Comparison of ENCODE assay signal across 14 mouse cellular contexts in the genomic region with DNA sequence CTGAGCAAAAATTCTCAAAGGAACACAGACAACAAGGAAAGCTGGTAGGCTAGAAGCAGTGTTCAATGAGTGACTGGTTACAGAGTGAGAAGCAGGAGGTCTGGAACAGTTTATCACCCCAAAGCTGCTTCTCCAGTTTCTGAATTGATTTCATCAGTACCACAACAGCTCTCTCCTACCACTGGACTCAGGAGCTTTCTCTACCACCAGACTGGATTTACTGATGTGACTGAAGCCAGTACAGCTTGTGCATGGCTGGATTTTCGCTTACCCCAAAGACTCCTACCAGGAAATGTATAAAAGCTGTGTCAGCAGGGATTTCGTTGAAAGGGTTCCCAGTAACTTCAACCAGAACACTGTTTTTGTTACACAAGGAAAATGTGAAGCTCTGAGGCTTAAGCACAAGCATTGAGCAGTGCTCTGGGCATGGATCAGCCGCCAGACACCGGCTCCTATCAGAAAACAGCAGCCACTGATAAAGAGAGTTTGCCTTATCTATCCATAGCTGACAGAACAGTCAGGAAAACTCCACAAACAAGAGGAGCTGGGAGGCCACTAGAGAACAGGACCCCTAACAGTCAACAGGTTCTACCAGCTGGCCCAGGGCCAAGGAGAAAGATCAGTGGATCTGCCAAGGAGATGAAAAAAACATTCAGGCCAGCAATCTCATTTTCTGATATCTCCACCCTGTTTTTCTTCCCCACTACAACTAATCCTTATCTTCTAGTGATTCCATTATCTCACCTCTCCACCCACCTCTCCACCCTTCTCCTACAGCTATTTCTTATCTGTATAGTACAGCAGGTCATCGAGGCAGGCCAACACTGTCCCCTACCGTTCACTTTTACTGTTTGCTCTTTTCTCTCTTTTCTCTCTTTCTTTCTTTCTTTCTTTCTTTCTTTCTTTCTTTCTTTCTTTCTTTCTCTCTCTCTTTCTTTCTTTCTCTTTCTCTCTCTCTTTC.
DNase-seq lines count a peak whose midpoint lies in the region; ATAC-seq and TF ChIP-seq lines count a peak whose summit lies in the region.
"Had no signal": no experiment of that assay in that cellular context is flagged by ENCODE, and none has a peak within 500 bp of the region (broad histone marks: within the 10 kb centered on the region; RNA-seq: fewer than 3 reads in every experiment).

No protein-coding gene starts in this region.

- ATAC-seq in lung, postnatal 0 days = 0 out of 2 replicates have a peak, but pooled peaks have one; percentile 40
- peak; percentile 57; the same call in 1 of the 2 replicates for ATAC-seq in heart, postnatal 0 days (ENCODE audit: insufficient read depth, low read depth)
- ATAC-seq in megakaryocyte-erythroid progenitor cell, adult 5-6 weeks (replicated peaks; ENCODE audit: low FRiP score, low TSS enrichment, poor library complexity, severe bottlenecking) = peak; percentile 82
- ATAC-seq: forebrain, embryonic 13.5 days; hindbrain, embryonic 16.5 days; Patski had no signal

- H3K27me3 ChIP-seq in lung, postnatal 0 days (replicated peaks; ENCODE audit: insufficient read depth, low read length) = no peaks in the 10 kb centered on the region
- no peaks in the 10 kb centered on the region for H3K27me3 ChIP-seq in heart, postnatal 0 days (ENCODE audit: control insufficient read depth, insufficient read depth, low read length)
- H3K27me3 ChIP-seq: forebrain, embryonic 13.5 days; Patski had no signal

- DNase-seq in adrenal gland, adult (ENCODE audit: inconsistent age in 2 of 2, low spot score in 1 of 2) = peak; percentile 14 to 56
- no peak for DNase-seq in adrenal gland, postnatal 36 days
- DNase-seq in lung, postnatal 0 days (ENCODE audit: low spot score) = peak; percentile 28
- no peak for DNase-seq in lung, adult 18-20 months
- no peak for DNase-seq in heart, postnatal 0 days (ENCODE audit: low spot score)
- no peak for DNase-seq in spleen, postnatal 10 days (ENCODE audit: low spot score in 2 of 2)
- no peak for DNase-seq in kidney, adult 9 months
- DNase-seq: cerebellum, adult 11-12 months; spleen, adult 18-20 months had no signal

- H3K4me1 ChIP-seq in lung, postnatal 0 days (ENCODE audit: insufficient read depth, low read depth, low read length) = no peaks in the 10 kb centered on the region
- peaks cover 3% of the 10 kb centered on the region for H3K4me1 ChIP-seq in heart, postnatal 0 days (ENCODE audit: control insufficient read depth, insufficient read depth)
- H3K4me1 ChIP-seq: forebrain, embryonic 13.5 days had no signal

- WGBS in lung, postnatal 0 days = 18% methylated on average over 6 of the region's 6 CpGs
- 11% methylated on average over 6 of the region's 6 CpGs for WGBS in heart, postnatal 0 days

- H3K4me3 ChIP-seq in lung, postnatal 0 days (ENCODE audit: low read depth, low read length) = no peak overlapping the region
- no peak overlapping the region for H3K4me3 ChIP-seq in heart, postnatal 0 days (ENCODE audit: low read depth, low read length)
- H3K4me3 ChIP-seq: forebrain, embryonic 13.5 days; myocyte had no signal

- no peak overlapping the region for H3K4me2 ChIP-seq in lung, postnatal 0 days (replicated peaks; ENCODE audit: low read depth, low read length)
- H3K4me2 ChIP-seq in heart, postnatal 0 days (ENCODE audit: low read depth, low read length) = no peak overlapping the region
- H3K4me2 ChIP-seq: forebrain, embryonic 13.5 days had no signal

- no peaks in the 10 kb centered on the region for H3K9me3 ChIP-seq in lung, postnatal 0 days (ENCODE audit: low read length)
- no peaks in the 10 kb centered on the region for H3K9me3 ChIP-seq in heart, postnatal 0 days (replicated peaks; ENCODE audit: control insufficient read depth, low read length)
- H3K9me3 ChIP-seq: forebrain, embryonic 13.5 days had no signal

- peak; percentile 43 for TF ChIP-seq CTCF in lung, postnatal 0 days (IDR thresholded peaks at IDR 0.05)
- TF ChIP-seq CTCF in heart, postnatal 0 days (IDR thresholded peaks at IDR 0.05; ENCODE audit: low read depth) = peak; percentile 49

- no peak for TF ChIP-seq EP300 in lung, postnatal 0 days (IDR thresholded peaks at IDR 0.05)
- TF ChIP-seq EP300 in heart, postnatal 0 days (IDR thresholded peaks at IDR 0.05; ENCODE audit: low read depth) = no peak

- no peaks in the 10 kb centered on the region for H3K36me3 ChIP-seq in lung, postnatal 0 days (ENCODE audit: insufficient read depth, low read length)
- no peaks in the 10 kb centered on the region for H3K36me3 ChIP-seq in heart, postnatal 0 days (replicated peaks; ENCODE audit: control insufficient read depth, insufficient read depth, low read length)

- H3K9ac ChIP-seq in lung, postnatal 0 days (replicated peaks; ENCODE audit: low read depth) = no peak overlapping the region
- no peak overlapping the region for H3K9ac ChIP-seq in heart, postnatal 0 days (replicated peaks; ENCODE audit: low read depth, low read length)
- H3K9ac ChIP-seq: forebrain, embryonic 13.5 days had no signal

- H3K27ac ChIP-seq in lung, postnatal 0 days (ENCODE audit: low read length) = no peak overlapping the region
- H3K27ac ChIP-seq in heart, postnatal 0 days (ENCODE audit: low read depth) = no peak overlapping the region
- H3K27ac ChIP-seq: forebrain, embryonic 13.5 days had no signal

Comparison
In these comparisons a context has a peak if more than half of its experiments do, and no peak if none do; other contexts are left out.
1. DNase-seq: peak in adrenal gland, adult (2 of 2) and lung, postnatal 0 days (single experiment); none in adrenal gland, postnatal 36 days (0 of 2), lung, adult 18-20 months (0 of 2), heart, postnatal 0 days (single experiment), spleen, postnatal 10 days (0 of 2) and kidney, adult 9 months (single experiment).
2. Peak in every context shown above with its lines, with median percentiles within 50 percentile points of each other: ATAC-seq.